Mouse (Mus musculus) adrenal gland, adult 8-10 months (tissue): Measurements from ENCODE around the gene Rbpjl. TPM values are rescaled to one million over a fixed set of nuclear protein-coding genes. Genes with fewer than 3 reads are reported as not detected.

Experiments used
- DNase-seq: peaks from one replicate; pipeline ENCODE4 v3.0.0; 2022
- total RNA-seq, 4 experiments: library from RNA; stranded (reverse); gene quantifications; 2 replicates each; pipeline ENCODE4 v1.2.4; 2022

The Rbpjl gene
- not detected for total RNA-seq

DNA sequence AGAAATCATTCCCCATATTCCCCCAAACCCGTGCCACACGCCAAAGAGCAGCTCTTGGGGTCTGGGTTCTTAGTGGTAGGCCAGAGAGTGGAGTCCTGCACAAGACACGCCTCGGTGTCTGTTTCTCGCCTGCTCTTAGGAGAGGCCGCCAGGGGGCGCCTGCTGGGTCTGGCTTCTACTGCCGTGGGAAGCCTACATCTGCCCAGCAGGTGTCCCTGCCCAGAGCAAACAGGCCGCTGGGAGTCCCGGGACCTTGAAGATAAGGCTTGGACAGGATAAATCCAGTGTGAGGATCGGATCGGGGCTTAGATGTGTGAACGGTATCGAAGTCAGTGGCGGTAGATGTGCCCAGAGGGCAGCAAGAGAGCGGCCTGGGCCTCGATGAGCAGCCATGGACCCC is at the start of gene Rbpjl:
Rbpjl (plus strand) TSS at position 236 of the 400 bp plus-strand sequence.
- DNase-seq, result peak; percentile 54

DNA sequence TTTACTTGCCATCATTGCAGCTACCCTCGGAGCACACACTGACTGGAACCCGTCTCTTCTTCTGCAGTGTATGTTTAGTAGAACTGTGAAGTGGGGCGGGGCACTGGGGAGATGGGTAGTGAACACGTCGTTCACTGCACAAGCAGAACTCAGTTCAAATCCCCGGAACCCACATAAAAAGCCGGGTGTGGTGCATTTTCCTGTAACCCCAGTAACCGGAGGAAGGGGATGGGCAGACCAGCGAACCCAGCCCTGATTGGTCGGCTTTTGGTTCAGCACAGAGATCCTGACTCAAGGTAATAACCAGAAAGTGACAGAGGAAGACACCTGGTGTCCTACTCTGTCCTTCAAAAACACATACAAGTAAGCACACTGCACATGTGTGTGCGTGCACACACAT is 49.6 kb upstream of the Rbpjl start:
- DNase-seq, result no peak

DNA sequence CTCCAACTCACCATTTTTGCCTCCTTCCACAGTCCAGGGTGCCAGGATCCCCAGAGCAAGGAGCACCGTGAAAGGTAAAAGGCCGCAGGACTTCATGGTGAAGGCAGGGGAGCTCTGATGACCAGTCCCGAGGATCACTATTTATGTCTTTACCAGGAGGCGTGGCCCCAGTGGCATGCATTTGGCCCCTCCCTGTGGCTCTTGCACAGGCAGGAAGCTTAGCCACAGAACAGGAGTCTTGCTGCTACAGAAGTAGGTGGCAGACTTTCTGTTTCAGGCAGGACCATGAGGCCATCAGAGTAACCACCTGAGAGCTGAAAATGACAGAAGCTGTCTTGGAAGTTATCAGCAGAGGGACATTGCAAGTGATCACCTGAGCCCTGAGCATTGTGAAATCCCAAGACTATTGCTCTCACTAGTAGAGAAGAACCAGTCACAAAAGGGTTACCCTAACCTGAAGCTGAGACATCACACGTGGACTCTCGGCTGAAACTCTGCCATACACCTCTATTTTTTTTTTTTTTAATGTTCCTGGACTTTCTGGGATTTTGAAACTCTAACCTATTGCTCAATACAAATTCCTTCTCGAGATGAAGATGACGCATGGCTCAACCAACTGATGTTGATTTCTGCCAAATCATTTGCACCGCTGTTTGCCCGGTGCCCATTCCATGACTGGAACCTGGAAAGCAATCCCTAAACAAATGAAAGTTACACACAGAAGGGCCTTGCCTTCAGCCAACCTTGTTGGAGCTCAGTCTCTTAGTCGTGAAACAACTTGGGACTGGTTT is 46.6 kb upstream of the Rbpjl start:
- peak; percentile 10 for DNase-seq

DNA sequence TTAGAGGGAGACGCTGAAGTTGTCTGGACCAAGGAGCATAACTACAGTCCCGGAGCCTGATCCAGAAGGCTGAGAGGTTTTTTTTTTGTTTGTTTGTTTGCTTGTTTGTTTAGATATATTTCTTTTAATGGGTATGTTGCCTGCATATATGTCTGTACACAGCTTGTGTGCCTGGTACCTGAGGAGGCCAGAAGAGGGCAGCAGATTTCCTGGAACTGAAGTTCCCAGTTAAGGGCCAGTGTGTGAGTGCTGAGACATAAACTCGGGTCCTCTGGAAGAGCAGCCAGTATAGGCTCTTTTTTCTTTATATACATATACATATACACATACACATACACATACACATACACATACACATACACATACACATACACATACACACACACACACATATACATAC is 44.6 kb upstream of the Rbpjl start:
- no peak for DNase-seq

DNA sequence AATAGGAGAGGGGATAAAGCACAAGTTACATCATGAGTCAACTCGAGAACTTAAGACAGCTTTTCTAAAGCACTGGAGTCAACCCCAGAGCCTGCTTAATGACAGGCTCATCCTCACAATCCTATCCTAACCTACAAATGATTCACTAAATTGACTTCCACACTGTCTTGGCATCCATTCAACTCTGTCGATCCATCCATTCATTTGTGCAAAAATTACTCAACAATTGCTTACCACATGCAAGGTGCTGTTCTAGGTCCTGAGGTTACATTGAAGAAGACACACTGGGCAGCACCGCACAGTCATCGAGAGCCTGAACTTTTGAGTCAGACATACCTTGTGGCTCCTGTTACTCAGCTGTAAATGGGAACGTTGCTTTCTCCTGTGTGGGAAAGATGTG is 43.9 kb upstream of the Rbpjl start:
- DNase-seq, result no peak

DNA sequence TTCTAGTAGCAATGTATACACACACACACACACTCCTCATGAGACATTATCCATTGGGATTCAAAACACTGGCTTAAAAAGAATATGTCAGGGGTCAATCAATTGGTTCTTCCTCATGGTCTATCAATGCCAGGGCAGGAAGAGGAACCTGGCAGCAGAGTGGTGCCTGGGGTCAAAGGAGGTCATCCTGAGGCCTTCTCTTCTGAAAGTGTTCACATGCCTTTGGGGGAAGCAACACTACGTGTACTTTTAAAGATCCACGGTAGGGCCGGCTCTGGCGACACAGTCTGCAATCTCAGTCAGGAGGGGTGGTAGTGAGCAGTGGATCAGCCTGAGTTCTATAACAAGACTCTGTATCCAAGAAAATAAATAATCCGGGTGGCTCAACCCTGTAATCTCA is 43.3 kb upstream of the Rbpjl start:
- no peak for DNase-seq

DNA sequence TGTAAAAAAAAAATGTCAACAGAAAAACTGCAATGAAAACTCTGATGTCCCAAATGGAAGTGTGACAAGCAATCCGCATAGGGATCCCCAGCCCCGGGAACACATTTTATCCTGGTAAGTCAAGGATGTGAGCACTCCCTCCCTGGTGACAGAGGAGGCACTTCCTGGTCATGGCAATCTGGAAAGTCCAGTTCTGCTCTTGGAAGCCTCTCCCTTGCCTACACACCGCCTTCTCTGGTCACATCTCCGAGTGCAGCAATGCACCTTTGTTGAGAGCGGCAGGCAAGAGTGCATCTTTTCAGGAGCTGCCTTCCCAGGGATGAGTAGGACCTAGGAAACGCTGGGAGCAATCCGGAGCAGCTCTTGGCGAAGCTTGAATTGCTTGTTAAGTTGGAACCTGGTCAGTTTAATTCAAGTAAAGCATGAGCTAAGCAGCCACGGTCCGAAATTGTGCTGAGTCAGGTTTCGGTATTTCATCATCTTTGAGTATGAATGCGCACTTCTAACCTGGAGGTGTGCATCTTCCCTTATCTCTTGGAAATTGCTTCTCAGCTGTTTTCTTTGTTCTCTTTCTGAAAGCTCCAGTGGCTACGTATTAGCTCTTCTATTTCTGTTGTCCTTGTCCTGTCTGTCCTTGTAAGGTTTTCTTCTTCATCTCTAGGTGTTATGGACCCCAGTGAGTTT is 41.8 kb upstream of the Rbpjl start:
- DNase-seq, result no peak

DNA sequence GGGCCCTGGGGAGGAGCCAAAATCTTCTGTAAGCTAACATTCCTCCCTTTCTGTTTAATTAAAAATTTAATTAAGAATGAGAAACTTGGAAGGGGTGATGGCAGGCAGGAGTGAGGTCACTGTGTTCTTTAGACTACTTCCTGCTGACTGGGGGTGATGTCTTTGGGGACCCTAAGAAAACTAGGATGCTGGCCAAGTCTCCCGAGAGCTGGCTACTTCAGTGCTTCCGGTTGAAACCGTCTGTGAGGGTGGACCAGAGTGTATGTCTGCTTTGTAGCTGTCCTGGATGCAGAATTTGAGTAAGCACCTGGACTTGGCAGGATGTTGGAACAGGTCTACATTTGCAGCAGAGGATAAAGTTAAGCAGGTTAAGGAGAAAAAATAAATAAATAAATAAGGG is 36.0 kb upstream of the Rbpjl start:
- no peak for DNase-seq

DNA sequence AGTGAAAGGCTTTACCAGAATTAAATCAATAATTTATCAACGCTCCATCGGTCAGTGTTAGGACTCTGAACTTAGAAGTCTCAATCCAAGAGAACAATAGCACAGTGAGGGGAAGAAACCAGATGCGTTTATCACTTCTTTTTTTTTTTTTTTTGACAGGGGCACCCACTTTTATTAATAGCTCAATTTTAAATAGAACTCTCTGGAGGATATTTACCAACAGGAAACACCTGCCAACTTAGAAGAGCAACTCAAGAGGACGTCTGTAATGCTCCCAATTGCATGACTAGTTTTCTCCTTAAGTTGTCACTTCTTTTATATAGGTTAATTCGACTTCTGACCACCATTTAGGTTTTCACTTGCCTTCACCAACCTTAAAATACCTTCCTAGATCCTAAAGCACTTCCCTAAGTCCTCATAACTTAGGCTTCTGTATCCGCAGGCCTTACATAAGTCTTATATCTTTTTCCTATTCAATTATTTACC is 34.3 kb upstream of the Rbpjl start:
- DNase-seq, result no peak

DNA sequence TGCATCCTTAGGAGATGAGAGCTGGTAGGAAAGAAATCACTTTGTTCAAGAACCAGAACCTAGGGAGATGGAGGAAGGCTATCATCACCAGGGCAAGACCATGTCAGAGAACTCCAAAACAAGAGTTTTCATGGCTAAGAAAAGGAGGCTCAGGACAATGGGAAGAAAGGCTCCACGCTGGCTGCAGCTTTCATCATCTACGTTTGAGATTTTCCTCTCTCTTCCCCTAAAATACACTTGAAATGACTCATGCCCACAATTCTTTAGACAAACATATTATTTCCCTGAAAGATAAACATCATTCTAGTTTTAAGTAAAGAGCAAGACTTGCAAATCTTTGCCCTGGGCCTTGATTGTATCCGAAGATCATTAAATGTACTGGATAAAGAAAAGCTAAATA is 31.6 kb upstream of the Rbpjl start:
- DNase-seq, result no peak

DNA sequence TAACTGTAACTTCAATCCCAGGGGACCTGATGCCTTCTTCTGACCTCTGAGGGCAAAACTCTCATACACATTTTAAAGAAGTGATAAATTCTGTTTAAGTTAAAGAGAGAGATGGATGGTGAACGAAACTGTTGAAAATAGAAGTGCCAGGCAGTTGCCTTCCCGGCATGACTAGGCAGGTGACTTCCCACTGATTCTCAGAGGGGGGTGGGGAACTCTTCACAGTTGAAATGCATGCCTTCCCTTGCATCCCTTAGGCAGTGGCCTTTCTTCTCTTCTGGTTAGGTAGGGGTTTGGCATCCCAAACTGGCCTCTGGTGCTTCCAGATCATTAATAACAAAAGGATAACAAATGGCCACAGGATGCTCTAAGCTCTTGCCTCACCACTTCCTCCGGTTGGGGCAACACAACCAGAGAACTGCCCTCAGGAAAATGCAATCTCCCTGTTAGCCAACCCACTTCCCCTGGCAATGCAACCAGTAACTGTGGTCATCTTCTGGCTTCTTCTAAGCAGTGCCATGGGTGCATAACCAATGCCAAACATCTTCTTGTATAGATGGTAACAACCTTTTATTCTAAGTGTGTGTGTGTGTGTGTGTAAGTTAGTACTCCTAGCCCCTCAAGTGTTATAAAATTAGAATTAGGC is 30.4 kb upstream of the Rbpjl start:
- DNase-seq, result no peak

DNA sequence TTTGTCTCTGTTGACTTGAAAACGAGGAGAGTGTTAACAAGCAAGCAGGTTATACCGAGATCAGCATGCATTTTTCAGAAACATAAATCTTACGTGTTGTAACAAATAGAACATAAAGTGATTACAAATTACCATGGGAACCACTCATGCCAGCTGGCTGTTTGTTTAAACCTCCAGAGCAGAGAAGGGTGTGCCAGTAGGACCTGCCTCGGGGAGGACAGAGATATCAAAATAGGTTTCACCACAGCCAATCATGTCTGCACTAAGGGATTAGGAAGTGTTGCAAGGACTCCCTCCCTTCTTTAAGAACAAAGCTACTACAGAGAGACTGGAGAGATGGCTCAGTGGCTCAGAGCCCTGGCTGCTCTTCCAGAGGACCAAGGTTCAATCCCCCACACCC is 29.8 kb upstream of the Rbpjl start:
- no peak for DNase-seq

DNA sequence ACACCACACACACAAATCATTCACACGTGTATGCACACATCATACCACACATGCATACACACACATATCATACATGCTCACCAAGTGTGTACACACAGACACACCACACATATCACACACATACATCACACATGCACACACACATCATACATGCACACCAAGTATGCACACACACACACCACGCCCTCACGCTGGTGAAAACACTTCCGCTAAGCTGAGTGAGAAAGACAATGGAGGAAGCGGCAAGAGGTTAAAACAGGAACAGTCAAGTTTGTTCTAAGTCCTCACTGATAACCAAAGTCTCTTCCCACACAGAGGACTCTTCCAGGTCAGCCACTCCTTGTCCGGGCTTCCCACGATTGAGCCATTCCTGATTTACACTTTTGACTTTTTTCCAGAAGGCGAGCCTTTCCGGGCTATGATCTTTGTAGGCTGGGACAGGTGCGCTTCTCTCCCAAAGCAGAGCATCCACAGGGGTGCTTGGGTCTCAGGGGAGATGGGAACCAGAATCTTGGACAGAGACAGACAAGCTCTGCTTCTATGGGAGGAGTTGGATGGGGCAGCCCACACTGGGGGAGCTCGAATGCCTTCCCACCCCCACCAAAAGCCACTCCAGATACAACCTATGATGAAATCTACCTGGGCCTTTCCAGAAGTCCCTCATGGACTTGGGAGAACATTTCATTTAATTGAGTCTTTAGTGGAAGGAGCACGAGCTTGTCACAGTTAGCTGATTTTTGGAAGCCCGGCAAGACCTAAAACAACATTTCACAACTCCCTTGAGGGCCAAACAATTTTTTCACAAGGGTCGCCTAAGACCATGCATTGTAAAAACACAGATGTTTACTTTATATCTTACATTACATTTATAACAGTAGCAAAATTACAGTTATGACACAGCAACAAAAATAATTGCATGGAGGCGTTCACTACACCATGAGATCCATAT is 25.2 kb upstream of the Rbpjl start:
- DNase-seq, result no peak

DNA sequence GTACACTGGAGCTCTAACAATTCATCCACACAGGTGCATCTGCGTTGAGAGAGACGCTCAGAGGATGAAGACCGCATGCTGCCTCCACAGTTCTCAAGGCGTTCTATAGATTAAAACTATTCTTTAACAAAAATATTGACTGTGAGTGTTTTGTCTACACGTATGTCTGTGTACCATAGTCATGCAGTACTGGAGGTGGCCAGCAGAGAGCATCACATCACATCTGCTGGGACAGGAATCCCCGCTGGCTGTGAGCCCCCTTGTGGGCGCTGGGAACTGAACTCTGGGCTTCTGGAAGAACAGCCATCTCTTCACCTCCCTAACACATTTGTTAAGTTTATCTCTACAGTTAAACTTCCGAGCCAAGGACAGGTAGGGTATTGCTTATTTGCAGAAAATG is 21.2 kb upstream of the Rbpjl start:
- no peak for DNase-seq

DNA sequence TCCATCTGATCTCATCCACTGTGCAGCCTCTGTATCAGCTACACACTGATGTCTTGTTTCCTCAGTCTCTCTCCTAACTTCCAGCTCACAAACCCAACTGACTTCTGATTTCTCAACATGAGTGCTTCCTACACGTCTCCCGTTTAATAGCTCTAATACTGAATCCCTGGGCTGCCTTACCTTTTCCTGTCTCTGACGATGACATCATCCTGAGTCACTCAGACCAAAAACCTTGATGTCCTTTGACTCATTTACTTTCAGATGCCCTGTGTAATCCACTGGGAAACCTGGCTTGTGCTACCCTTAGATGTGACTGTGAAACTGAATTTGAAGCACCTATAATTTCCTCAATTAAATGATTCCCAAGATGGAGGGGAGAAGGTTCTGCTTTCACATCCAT is 20.0 kb upstream of the Rbpjl start:
- peak; percentile 21 for DNase-seq

DNA sequence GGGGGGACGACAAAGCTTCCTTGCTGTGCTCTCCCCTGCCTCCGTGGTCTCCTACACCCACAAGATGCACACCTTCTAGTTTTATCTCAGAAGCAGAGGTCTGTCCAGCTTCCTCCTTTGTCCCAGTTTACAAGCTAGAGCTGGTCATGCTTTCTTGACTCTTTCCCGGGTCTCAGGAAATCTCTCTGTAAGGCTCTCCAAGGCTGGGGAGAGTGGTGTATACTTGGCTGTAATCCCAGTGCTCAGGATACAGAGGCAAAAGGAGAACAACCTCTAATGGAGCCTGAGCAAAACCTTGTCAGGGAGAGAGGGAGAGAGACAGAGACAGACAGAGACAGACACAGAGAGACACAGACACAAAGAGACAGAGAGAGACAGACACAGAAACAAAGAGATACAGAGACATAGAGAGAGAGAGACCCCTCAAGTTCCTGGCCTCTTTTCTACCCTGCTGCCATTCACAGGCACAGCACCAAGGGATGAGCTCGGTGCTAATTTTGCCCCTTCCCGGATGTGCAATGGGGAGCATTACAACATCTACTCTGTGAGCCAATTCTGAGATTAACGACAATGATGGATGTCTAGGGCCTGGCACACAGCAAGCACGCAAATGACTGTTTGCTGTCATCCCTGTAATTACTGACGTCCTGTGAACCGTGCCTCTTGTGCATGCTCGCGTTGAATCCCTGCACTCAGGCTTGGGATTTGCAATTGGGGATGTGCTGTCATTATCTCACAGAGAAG is 19.1 kb upstream of the Rbpjl start:
- peak; percentile 23 for DNase-seq

DNA sequence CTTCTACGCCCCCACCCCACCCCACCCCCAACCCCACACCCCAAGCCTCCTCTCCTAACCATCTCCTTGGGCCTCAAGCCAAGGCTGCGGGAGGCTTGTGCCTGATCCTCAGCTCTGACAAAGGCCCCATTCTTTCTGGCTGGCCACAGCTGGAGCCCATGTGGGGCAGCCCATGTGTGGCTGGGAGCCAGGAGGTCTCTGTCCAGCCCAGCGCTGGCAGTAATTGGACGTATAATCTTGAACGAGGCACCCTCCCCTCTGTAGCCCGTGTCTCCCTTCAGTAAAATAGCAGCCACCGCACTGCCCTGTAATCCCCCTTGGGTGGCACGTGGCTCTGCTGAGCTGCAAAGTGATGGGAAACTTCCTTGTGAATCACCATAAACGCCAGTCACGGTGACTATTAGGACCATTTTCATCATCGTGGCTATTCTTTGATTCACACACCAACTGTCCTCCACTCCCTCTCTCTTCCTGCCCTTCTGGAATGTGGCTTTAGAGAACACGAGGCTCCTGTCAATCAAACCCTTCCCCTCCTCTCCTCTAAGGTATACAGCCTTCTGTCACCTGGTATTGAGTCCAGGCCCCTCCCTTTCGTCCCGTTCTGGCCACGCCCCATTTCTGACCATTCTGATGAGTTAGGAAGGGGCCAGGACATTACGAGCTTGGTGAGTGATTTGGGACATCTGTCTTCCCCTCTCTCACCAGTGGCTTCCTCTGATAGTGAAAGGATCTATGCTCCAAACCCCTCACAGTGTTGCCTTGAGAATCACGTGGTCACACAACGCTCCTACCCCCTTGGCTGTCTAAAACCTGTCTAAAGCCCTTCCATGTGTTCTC is 16.8 kb upstream of the Rbpjl start:
- no peak for DNase-seq

DNA sequence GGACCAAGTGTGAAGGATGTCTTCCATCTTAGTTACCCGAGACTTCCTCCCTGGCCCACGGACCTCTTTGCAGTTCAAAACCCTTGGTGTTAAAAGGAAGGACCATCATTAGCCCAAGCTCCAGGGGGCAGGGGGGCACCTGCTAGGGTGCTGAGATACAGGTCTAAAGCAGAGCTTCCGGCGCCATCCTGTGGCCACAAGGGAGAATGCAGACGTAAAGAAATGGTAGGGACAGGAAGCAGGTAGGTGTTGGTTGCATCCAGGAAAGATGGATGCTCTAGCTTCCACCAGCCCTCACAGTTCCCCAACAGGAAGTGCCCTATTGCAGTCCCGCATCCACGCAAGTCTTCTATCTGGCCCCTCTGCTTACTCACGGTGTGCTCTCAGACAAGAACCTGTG is 16.0 kb upstream of the Rbpjl start:
- DNase-seq, result no peak

DNA sequence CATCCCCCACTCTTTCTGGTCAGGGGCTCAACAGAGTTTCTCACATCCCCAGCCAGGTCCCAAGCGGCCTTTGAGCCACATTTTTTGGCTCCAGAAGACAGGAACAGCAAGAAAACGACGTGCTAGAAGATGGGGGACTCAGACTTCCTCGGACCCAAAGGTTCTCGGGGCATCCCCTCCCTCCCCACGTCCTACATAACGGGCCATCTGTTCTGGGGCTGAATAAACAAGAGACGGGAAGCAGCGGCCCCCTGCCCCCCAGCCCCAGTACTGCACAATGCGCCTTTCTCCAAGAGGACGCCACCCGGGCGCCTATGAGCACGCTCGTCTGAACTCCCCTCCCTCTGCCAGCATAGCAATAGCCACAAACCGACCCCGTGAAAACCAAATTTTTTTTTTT is 13.9 kb upstream of the Rbpjl start, which contains the start of gene Slpi:
Slpi (minus strand) TSS at position 76 of the 400 bp plus-strand sequence.
- DNase-seq, result no peak

DNA sequence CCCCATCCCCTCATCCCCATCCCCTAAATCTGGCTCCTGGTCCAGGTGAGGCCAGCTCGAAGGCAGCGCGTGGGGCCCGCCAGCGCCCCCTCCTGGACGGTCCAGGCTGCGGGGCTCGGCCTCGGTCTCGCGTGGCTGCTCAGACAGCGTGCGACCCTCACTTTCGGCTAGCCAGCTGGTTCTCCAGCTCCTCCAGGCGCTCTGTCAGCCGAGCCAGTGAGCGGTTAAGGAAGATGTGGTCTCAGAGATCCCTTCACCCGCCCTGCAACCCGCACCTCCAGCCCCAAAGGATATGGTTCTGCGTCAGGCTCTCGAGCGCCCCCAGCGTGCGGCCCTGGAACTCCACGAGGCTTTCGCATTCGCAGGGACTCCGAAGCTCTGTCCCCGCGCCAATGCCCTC is 13.4 kb upstream of the Rbpjl start:
- DNase-seq, result peak; percentile 58

DNA sequence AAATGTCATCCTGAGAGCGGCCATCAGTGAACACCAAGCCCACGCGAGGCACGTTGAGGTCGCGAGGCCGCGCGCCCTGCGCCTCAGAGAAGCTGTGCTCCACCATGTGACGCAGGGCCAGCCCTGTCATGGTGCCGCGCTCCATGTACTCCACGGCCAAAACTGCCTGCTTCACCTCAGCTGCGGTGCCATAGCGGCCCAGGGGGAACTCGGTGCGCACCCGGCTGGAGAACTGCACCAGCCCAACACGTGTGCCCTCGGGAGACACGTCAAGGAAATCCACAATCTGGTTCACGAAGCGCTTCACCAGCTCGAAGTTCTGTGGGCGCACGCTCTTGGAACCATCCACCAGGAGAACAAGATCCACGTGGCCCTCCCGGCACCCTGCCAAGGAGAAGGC is 9.8 kb upstream of the Rbpjl start:
- no peak for DNase-seq
